In genomic region chr1:186682606-186683005, GRCm38 (mm10) we compare ENCODE assay signal across 11 mouse cellular contexts. TPM values are rescaled to one million over a fixed set of nuclear protein-coding genes. Genes with fewer than 3 reads are reported as not detected.
A peak's percentile ranks its signal among the peaks of the same experiment; 100 is the strongest.
DNase-seq lines count a peak whose midpoint lies in the region; ATAC-seq lines count a peak whose summit lies in the region.
"Had no signal": no experiment of that assay in that cellular context is flagged by ENCODE, and none has a peak within 500 bp of the region (broad histone marks: within the 10 kb centered on the region; RNA-seq: fewer than 3 reads in every experiment).

No protein-coding gene starts in this region.

- H3K4me1 ChIP-seq in hindbrain, embryonic 11.5 days (replicated peaks; ENCODE audit: control insufficient read depth, insufficient read depth, low read length) = 0 out of 2 replicates have a peak, but pooled peaks cover 4% of the 10 kb centered on the region
- peaks cover 18% of the 10 kb centered on the region for H3K4me1 ChIP-seq in hindbrain, embryonic 12.5 days
- H3K4me1 ChIP-seq in midbrain, embryonic 12.5 days = peaks cover 10% of the 10 kb centered on the region; the same call in 1 of the 2 replicates
- H3K4me1 ChIP-seq in midbrain, embryonic 10.5 days = peaks cover 11% of the 10 kb centered on the region

- no peaks in the 10 kb centered on the region for H3K9me3 ChIP-seq in hindbrain, embryonic 11.5 days (ENCODE audit: control insufficient read depth, low read length)
- no peaks in the 10 kb centered on the region for H3K9me3 ChIP-seq in hindbrain, embryonic 12.5 days (replicated peaks)
- peaks cover 2% of the 10 kb centered on the region; the same call in 1 of the 2 replicates for H3K9me3 ChIP-seq in midbrain, embryonic 12.5 days
- no peaks in the 10 kb centered on the region for H3K9me3 ChIP-seq in midbrain, embryonic 10.5 days (replicated peaks)
- H3K9me3 ChIP-seq: forebrain, embryonic 10.5 days had no signal

- no peak overlapping the region for H3K4me2 ChIP-seq in hindbrain, embryonic 11.5 days (replicated peaks; ENCODE audit: low read depth, low read length)
- no peak overlapping the region for H3K4me2 ChIP-seq in hindbrain, embryonic 12.5 days (replicated peaks)
- no peak overlapping the region for H3K4me2 ChIP-seq in midbrain, embryonic 12.5 days (replicated peaks)

- H3K27me3 ChIP-seq in hindbrain, embryonic 11.5 days (ENCODE audit: control insufficient read depth, insufficient read depth, low read length) = no peaks in the 10 kb centered on the region
- H3K27me3 ChIP-seq in hindbrain, embryonic 12.5 days = no peaks in the 10 kb centered on the region
- no peaks in the 10 kb centered on the region for H3K27me3 ChIP-seq in midbrain, embryonic 12.5 days
- H3K27me3 ChIP-seq in midbrain, embryonic 10.5 days (ENCODE audit: low read depth, poor library complexity, severe bottlenecking) = no peaks in the 10 kb centered on the region

- H3K4me3 ChIP-seq in hindbrain, embryonic 11.5 days (ENCODE audit: low read depth, low read length) = no peak overlapping the region
- H3K4me3 ChIP-seq in hindbrain, embryonic 12.5 days = no peak overlapping the region
- no peak overlapping the region for H3K4me3 ChIP-seq in midbrain, embryonic 12.5 days
- no peak overlapping the region for H3K4me3 ChIP-seq in midbrain, embryonic 10.5 days
- H3K4me3 ChIP-seq: forebrain, embryonic 10.5 days had no signal

- ATAC-seq in hindbrain, embryonic 11.5 days (ENCODE audit: low FRiP score) = peak; percentile 61; the same call in 1 of the 2 replicates
- ATAC-seq in hindbrain, embryonic 12.5 days (ENCODE audit: low FRiP score) = no peak
- peak; percentile 19; the same call in 1 of the 2 replicates for ATAC-seq in midbrain, embryonic 12.5 days (ENCODE audit: low FRiP score, low read depth)

- intact Hi-C loops in heart, postnatal 10 days (cut with DNase I) = no loop called here

- WGBS in hindbrain, embryonic 11.5 days = 33% methylated on average over 7 of the region's 7 CpGs
- 33% methylated on average over 7 of the region's 7 CpGs for WGBS in hindbrain, embryonic 12.5 days
- 48% methylated on average over 7 of the region's 7 CpGs for WGBS in midbrain, embryonic 12.5 days
- WGBS in midbrain, embryonic 10.5 days = 67% methylated on average over 7 of the region's 7 CpGs

- no peak overlapping the region for H3K9ac ChIP-seq in hindbrain, embryonic 11.5 days (ENCODE audit: low read depth, low read length)
- no peak overlapping the region for H3K9ac ChIP-seq in hindbrain, embryonic 12.5 days
- no peak overlapping the region for H3K9ac ChIP-seq in midbrain, embryonic 12.5 days (replicated peaks)

- no peaks in the 10 kb centered on the region for H3K36me3 ChIP-seq in hindbrain, embryonic 11.5 days (ENCODE audit: control insufficient read depth, insufficient read depth, low read length)
- H3K36me3 ChIP-seq in hindbrain, embryonic 12.5 days = no peaks in the 10 kb centered on the region
- H3K36me3 ChIP-seq in midbrain, embryonic 12.5 days = no peaks in the 10 kb centered on the region
- no peaks in the 10 kb centered on the region for H3K36me3 ChIP-seq in midbrain, embryonic 10.5 days
- H3K36me3 ChIP-seq: forebrain, embryonic 10.5 days had no signal

- DNase-seq in hindbrain, embryonic 11.5 days (ENCODE audit: low spot score) = peak; percentile 22
- DNase-seq in midbrain, embryonic 10.5 days (ENCODE audit: low spot score) = no peak
- DNase-seq in heart, postnatal 10 days = peak; percentile 26 to 28
- DNase-seq in skeletal muscle tissue, adult 2 months (ENCODE audit: low read depth, low spot score) = peak; percentile 14
- DNase-seq in cerebellum, postnatal 4 days (ENCODE audit: low spot score in 2 of 2) = no peak
- no peak for DNase-seq in left cerebral cortex, adult 18-20 months (ENCODE audit: low spot score in 2 of 2)
- DNase-seq: gastrocnemius, postnatal 36 days; kidney, postnatal 14 days had no signal

- H3K27ac ChIP-seq in hindbrain, embryonic 11.5 days (ENCODE audit: low read depth, low read length) = peak overlapping the region; percentile 54
- no peak overlapping the region; the same call in 1 of the 2 replicates for H3K27ac ChIP-seq in hindbrain, embryonic 12.5 days
- no peak overlapping the region for H3K27ac ChIP-seq in midbrain, embryonic 12.5 days (replicated peaks)
- H3K27ac ChIP-seq in midbrain, embryonic 10.5 days (replicated peaks) = no peak overlapping the region
- H3K27ac ChIP-seq: forebrain, embryonic 10.5 days had no signal

RNA-seq across cellular contexts. Expression of gene Tgfb2, which starts 23.2 kb away (rescaled TPM):
- polyA plus RNA-seq in hindbrain, embryonic 11.5 days (2014; fragmentation: Nextera tagmentation; extraction: Ambion mirVana) = 23.9 and 24.7 TPM in 2 replicates
- polyA plus RNA-seq in hindbrain, embryonic 12.5 days (2016; fragmentation: Nextera tagmentation; extraction: Ambion mirVana) = 45.8 and 48.4 TPM in 2 replicates
- polyA plus RNA-seq in midbrain, embryonic 12.5 days (2016; fragmentation: Nextera tagmentation; extraction: Ambion mirVana) = 12.8 and 16.5 TPM in 2 replicates
- 11.1 and 13.9 TPM in 2 replicates for polyA plus RNA-seq in midbrain, embryonic 10.5 days (2016; fragmentation: Nextera tagmentation; extraction: Ambion mirVana)
- total RNA-seq in heart, postnatal 10 days (2021) = 10 to 100 TPM; 14.7 to 16.7 TPM
- total RNA-seq in left cerebral cortex, adult 18-20 months (2021) = 1 to 10 TPM; 4.6 to 5.4 TPM

Comparison
In these comparisons a context has a peak if more than half of its experiments do, and no peak if none do; other contexts are left out.
1. DNase-seq: peak in hindbrain, embryonic 11.5 days (single experiment), heart, postnatal 10 days (2 of 2) and skeletal muscle tissue, adult 2 months (single experiment); none in midbrain, embryonic 10.5 days (single experiment), cerebellum, postnatal 4 days (0 of 2) and left cerebral cortex, adult 18-20 months (0 of 2).